Mouse (Mus musculus): ENCODE data around the gene Zfp316. TPM values are rescaled to one million over a fixed set of nuclear protein-coding genes. Genes with fewer than 3 reads are reported as not detected.

The Zfp316 gene
- 5.4 and 18.9 TPM in 2 replicates for polyA plus RNA-seq (2012; rRNA removed; ENCODE audit: low replicate concordance)

DNA sequence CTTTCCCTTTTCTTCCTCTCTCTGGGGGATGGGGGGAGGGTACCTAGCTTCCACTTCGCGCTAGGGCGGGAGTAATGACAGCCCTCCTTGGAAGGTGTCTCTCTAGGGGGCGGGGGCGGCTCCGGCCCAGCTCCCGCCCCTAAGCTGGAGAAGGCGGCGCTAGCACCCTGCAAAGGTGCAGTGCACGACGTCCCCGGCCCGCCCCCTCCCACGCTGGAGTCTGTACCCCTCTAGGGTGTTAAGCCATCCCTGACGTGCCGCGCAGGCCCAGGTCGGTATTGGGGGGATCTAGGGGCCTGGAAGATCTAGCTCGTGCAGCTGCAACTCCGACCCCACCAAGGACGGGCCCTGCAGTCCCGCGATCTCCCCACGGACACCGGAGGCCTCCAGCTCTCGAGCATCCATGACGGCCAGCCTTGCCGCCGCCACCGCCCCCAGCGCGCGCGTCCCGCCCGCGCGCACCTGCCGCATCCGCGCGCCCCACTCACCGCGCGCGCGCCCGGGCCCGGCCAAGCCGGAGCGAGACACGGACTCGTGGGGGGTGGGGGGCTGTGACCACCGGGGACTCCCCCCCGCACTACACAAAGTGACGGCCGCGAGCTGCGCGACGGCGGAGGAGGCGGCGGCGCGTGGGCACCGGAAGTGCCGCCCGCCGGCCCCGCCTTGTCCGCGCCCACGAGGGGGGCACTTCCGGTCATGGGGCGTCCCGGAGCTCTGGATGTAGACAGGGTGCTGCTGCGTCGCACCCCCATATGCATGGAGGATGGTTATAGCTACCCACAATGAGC, at the start of gene Zfp316:
Gene Zfp316, minus strand, starts transcription at position 660 of the 788 bp plus-strand sequence.

DNA sequence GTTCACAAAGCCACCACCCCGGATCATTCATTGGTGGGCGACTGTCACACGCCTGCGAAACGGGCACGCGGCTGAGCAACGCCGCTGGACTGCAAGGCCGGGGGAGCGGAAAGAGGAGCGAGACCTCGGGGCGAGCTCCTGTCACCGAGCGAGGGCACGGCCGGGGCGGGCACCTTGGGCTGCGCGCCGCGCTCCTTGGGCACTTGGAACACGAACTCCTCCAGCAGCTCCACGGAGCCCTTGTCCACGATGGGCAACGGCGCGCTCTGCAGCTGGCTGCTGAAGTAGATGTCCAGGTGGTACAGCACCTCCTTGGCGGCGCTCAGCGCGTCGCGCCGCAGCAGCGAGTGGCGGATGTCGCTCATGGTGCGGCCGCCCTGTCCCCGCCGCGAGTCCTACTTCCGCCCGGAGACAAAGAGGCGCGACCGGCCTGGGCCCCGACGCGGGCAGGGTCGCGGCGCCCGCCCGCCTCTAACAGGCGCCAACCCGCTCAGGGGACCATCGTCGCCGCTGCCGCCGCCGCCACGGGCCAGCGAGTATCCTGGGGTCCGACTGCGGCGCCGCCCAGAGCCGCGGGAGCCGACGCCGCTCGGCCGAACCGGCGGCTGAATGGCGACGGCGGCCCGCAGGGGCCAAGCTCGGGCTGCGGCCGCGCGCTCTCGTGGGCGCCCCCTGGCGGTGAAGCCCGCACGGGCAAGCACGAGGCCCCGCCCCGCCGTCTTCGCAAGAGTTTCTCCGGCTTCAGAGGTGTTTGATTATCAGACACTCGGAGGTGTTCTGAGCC, 45.1 kb upstream of the Zfp316 start, which contains the start of gene E130309D02Rik:
Gene E130309D02Rik, minus strand, starts transcription at position 631 of the 784 bp plus-strand sequence.

DNA sequence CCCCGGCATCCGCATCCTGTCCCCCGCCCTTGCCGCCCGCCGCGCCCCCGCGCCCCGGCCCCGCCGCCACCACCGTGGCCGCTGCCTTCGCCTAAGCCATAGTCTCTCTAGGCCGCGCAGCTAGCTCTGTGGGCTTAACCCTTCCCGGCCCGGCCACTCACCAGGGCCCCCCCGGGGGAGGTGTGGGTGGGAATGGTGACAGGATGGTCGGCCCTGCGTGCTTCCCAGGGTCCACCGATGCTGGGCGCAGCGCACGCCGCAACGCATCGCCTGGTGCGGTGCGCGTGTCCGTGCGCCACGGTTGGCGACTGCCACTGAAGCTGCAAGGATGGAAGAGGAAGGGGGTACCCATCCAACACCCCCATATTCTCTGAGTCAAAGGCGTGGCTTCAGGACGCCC, 23.6 kb upstream of the Zfp316 start, which contains the start of gene Zfp853:
Gene Zfp853, minus strand, starts transcription at position 220 of the 400 bp plus-strand sequence.

DNA sequence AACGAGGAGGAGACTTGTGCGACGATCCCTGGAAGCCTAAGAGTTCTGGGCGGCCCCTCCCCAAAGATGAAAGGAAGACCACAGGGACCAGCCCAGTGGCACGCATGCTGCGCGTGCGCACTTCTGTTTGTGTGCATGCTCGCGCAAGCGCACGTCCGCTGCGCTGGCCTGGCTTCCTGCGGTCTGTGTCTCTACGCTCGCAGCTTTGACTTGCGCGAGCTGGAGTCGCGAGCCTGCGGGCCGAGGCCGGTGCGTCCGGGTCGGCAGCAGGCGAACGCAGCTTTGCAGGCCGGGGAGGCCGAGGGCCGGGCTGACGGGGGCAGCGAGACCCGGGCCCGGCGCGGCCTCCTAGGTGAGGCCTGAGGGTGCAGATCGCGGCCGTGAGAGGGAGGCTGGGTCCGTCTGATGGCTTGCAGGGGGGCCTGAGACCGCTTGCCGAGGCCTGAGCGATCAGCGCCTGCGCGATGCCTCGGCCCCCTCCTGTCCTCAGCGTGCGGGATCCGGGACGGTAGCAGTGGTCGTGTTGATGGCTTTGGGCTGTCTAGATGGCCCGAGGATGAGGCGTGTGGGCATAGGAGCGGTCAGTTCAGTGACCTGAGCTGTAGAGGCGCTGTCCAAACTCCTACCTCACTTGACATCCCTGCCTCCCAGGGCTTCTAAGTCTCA, 34.7 kb downstream of the Zfp316 start, which contains the start of gene Zfp12:
Gene Zfp12, plus strand, starts transcription at position 136 of the 666 bp plus-strand sequence.

DNA sequence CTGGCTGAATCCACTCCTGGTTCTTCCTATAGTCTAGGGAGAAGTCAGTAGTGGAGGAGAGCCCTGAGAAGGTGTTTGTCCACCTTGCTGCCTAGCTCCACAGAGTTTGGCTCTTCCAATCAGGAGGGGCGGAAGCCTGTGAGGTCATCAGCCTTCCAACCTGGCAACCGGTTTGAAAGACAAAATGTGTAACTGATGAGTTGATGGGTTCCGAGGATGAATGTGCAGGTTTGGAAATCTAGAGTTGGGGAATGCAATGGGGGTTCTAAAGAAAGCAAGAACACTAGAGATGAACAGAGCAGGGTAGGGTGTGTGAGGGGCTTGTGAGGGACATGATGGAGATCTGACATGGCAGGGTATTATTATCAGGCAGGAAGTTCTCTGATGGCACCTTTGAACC, 43.0 kb downstream of the Zfp316 start, which contains the start of gene Spdye4a:
Gene Spdye4a, minus strand, starts transcription at position 101 of the 400 bp plus-strand sequence.

Other genes starting within 250 kb of the Zfp316 start
- 27.8 and 30.0 TPM in 2 replicates for gene Rnf216, start 157.0 kb downstream of the Zfp316 start, polyA plus RNA-seq (2012; rRNA removed; ENCODE audit: low replicate concordance)
- not detected in 2 replicates for gene Olfr718-ps1, start 122.4 kb downstream of the Zfp316 start, polyA plus RNA-seq (2012; rRNA removed; ENCODE audit: low replicate concordance)
- 2.6 and 4.5 TPM in 2 replicates for gene Rbak, start 89.2 kb downstream of the Zfp316 start, polyA plus RNA-seq (2012; rRNA removed; ENCODE audit: low replicate concordance)
- gene Spdye4b, start 89.0 kb downstream of the Zfp316 start, polyA plus RNA-seq (2012; rRNA removed; ENCODE audit: low replicate concordance): not detected in 2 replicates
- not detected in 2 replicates for gene Spdye4a, start 43.1 kb downstream of the Zfp316 start, polyA plus RNA-seq (2012; rRNA removed; ENCODE audit: low replicate concordance)
- gene Zfp12, start 34.9 kb downstream of the Zfp316 start, polyA plus RNA-seq (2012; rRNA removed; ENCODE audit: low replicate concordance): 11.6 and 13.9 TPM in 2 replicates
- 2.3 and 3.1 TPM in 2 replicates for gene Zfp853, start 23.6 kb upstream of the Zfp316 start, polyA plus RNA-seq (2012; rRNA removed; ENCODE audit: low replicate concordance)
- gene E130309D02Rik, start 45.3 kb upstream of the Zfp316 start, polyA plus RNA-seq (2012; rRNA removed; ENCODE audit: low replicate concordance): 17.0 and 36.2 TPM in 2 replicates
- 83.0 and 117 TPM in 2 replicates for gene Zdhhc4, start 59.2 kb upstream of the Zfp316 start, polyA plus RNA-seq (2012; rRNA removed; ENCODE audit: low replicate concordance)
- 0.04 and 0.27 TPM in 2 replicates for gene Grid2ip, start 87.3 kb upstream of the Zfp316 start, polyA plus RNA-seq (2012; rRNA removed; ENCODE audit: low replicate concordance)
- 126 and 128 TPM in 2 replicates for gene Kdelr2, start 133.8 kb upstream of the Zfp316 start, polyA plus RNA-seq (2012; rRNA removed; ENCODE audit: low replicate concordance)
- 28.7 and 34.3 TPM in 2 replicates for gene Daglb, start 194.6 kb upstream of the Zfp316 start, polyA plus RNA-seq (2012; rRNA removed; ENCODE audit: low replicate concordance)

Measured in mammary gland, adult 2 months (tissue).